7 mouse cellular contexts compared by ENCODE assay signal in the genomic region with DNA sequence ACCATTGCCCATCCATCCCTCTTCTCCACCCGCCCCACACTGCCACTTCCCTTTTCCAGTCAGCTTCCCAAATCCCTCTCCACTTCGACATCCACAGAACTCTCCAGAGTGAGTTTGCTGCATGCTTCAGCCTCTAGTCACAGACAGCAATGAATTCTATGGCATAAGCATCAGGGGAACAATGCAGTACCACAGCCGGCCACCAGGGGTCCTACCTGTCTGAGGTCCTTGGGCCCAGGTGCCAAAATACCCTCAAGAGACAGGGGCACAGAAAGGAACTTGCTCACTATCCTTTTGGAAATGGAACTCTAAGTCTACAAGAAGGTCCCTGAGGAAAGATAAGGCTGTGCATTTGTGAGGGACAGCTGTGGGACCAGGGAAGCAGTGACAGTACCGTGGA.
DNase-seq lines count a peak whose midpoint lies in the region; TF ChIP-seq lines count a peak whose summit lies in the region.

No protein-coding gene starts in this region.

- peak; percentile 82 for TF ChIP-seq CTCF in brain, embryonic 14.5 days (IDR thresholded peaks at IDR 0.05; ENCODE audit: borderline replicate concordance, extremely low read depth, insufficient read depth, insufficient read length)

- peak; percentile 23 for DNase-seq in 3T3-L1 (ENCODE audit: low read depth, low spot score)
- DNase-seq in CD4-positive helper T cell, adult 2 months (ENCODE audit: low read depth, low spot score) = peak; percentile 12
- DNase-seq in brain, embryonic 14.5 days (ENCODE audit: low read depth) = peak; percentile 63
- DNase-seq in forelimb bud, embryonic 11.5 days (ENCODE audit: low read depth, low spot score) = peak; percentile 66
- DNase-seq in kidney, postnatal 36 days = peak; percentile 44 to 84
- peak; percentile 75 for DNase-seq in lung, postnatal 36 days
- peak; percentile 14 to 31 for DNase-seq in spleen, postnatal 14 days (ENCODE audit: low spot score in 2 of 2)

- TF ChIP-seq POLR2A in brain, embryonic 14.5 days (IDR thresholded peaks at IDR 0.05; ENCODE audit: borderline replicate concordance, extremely low read depth, insufficient read depth, insufficient read length, poor library complexity, severe bottlenecking) = no peak

Comparison
In these comparisons a context has a peak if more than half of its experiments do, and no peak if none do; other contexts are left out.
1. Peak in every context shown above with its lines: DNase-seq.
2. DNase-seq: peak in every context shown above with its lines; median percentile 75 in lung, postnatal 36 days; 66 in forelimb bud, embryonic 11.5 days; 64 in kidney, postnatal 36 days; 63 in brain, embryonic 14.5 days; 23 in 3T3-L1; 22 in spleen, postnatal 14 days; 12 in CD4-positive helper T cell, adult 2 months.